Mouse (Mus musculus) CH12.LX (cell line): ENCODE results near the gene Phospho1.

Experiments used
- CTCF ChIP-seq, 2 experiments: IDR thresholded peaks in 1 of 2; conservative IDR thresholded peaks in 1 of 2; 2 replicates each; pipeline ENCODE4 v1.5.1; 2011 to 2012; ENCODE audit warnings: low read depth in 2 of 2, low read length in 2 of 2, improper control_type of control experiment in 1 of 2, inconsistent platforms in 1 of 2, mild to moderate bottlenecking in 1 of 2, moderate library complexity in 1 of 2
- ELF1 ChIP-seq: IDR thresholded peaks from 2 replicates; pipeline ENCODE4 v1.6.1; 2014; ENCODE audit warnings: low read depth, mild to moderate bottlenecking, inconsistent platforms, low read length, improper control_type of control experiment
- EP300 ChIP-seq: IDR thresholded peaks from 2 replicates; pipeline ENCODE4 v1.6.1; 2011; ENCODE audit warnings: low read length, improper control_type of control experiment
- HCFC1 ChIP-seq: IDR thresholded peaks from 2 replicates; pipeline ENCODE4 v1.6.1; 2012; ENCODE audit warnings: low read depth, mild to moderate bottlenecking, inconsistent platforms, low read length, improper control_type of control experiment
- JUN ChIP-seq: IDR thresholded peaks from 2 replicates; pipeline ENCODE4 v1.6.1; 2011; ENCODE audit warnings: low read depth, mild to moderate bottlenecking, low read length, improper control_type of control experiment, moderate library complexity; ENCODE audit not compliant: insufficient read depth
- KAT2A ChIP-seq: IDR thresholded peaks from 2 replicates; pipeline ENCODE4 v1.6.1; 2012; ENCODE audit warnings: low read length, improper control_type of control experiment, inconsistent platforms; ENCODE audit not compliant: insufficient replicate concordance
- MAFK ChIP-seq: IDR thresholded peaks from 2 replicates; pipeline ENCODE4 v1.6.1; 2011; ENCODE audit warnings: low read length, improper control_type of control experiment; ENCODE audit not compliant: insufficient replicate concordance
- MAX ChIP-seq: IDR thresholded peaks from 2 replicates; pipeline ENCODE4 v1.6.1; 2011; ENCODE audit warnings: low read length, improper control_type of control experiment
- MEF2A ChIP-seq: IDR thresholded peaks from 2 replicates; pipeline ENCODE4 v1.6.1; 2014; ENCODE audit warnings: low read depth, mild to moderate bottlenecking, inconsistent platforms, low read length, improper control_type of control experiment, borderline replicate concordance
- MXI1 ChIP-seq: IDR thresholded peaks from 2 replicates; pipeline ENCODE4 v1.6.1; 2011; ENCODE audit warnings: mild to moderate bottlenecking, low read depth, low read length, improper control_type of control experiment
- POLR2A ChIP-seq: IDR thresholded peaks from 2 replicates; pipeline ENCODE4 v1.6.1; 2011; ENCODE audit warnings: low read depth, mild to moderate bottlenecking, improper control_type of control experiment, low read length
- ZC3H11A ChIP-seq: IDR thresholded peaks from 2 replicates; pipeline ENCODE4 v1.6.1; 2012; ENCODE audit warnings: low read depth, mild to moderate bottlenecking, inconsistent platforms, low read length, improper control_type of control experiment
- ZNF384 ChIP-seq: IDR thresholded peaks from 2 replicates; pipeline ENCODE4 v1.6.1; 2012; ENCODE audit warnings: low read depth, low read length, improper control_type of control experiment, inconsistent platforms

DNA sequence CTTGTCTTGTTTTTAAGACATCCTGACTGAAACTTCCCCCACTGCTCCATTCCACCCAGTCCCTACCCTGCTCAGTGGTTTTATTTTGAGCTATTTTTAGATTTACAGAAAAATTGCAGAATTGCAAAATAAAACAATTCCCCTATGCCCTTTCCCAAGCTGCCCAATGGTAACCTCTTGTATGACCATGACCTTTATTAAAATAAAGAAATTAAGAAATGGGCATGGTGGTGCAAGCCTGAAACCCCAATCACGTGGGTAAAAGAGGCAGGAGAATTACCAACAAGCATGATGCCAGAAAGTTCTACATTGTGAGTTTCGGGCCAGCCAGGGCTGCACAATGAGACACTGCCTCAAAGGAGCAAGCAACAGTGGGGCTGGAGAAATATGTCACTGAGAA is 26.6 kb downstream of the Phospho1 start:
- TF ChIP-seq CTCF (conservative IDR thresholded peaks at IDR 0.05 in 1 of 2, IDR thresholded peaks at IDR 0.05 in 1 of 2; ENCODE audit: low read depth in 2 of 2, low read length in 2 of 2), result no peak
- TF ChIP-seq MAFK, result no peak
- no peak for TF ChIP-seq EP300
- TF ChIP-seq JUN, result no peak
- TF ChIP-seq MXI1, result no peak
- TF ChIP-seq MAX, result no peak
- TF ChIP-seq POLR2A, result no peak
- no peak for TF ChIP-seq ZC3H11A
- no peak for TF ChIP-seq HCFC1
- TF ChIP-seq ELF1, result no peak
- no peak for TF ChIP-seq MEF2A
- no peak for TF ChIP-seq KAT2A
- no peak for TF ChIP-seq ZNF384
